Mouse (Mus musculus): Measurements from ENCODE around the gene Ttc39a.

- TF ChIP-seq EP300 (IDR thresholded peaks at IDR 0.05; ENCODE audit: low read depth) (no peak), CTCF (IDR thresholded peaks at IDR 0.05; ENCODE audit: low read depth) (peak; percentile 6; the same call in 1 of the 2 replicates)
These were observed 12.5 kb upstream of the Ttc39a start for GRCm38 (mm10) chr4:109393902-109394301.

All from heart, postnatal 0 days (tissue).